Mouse (Mus musculus) stomach, embryonic 14.5 days (tissue): ENCODE measurements around the gene Zdhhc7. TPM values are rescaled to one million over a fixed set of nuclear protein-coding genes. Genes with fewer than 3 reads are reported as not detected.

Experiments used
- ATAC-seq: fragments of 200-750 bp; cut with Nextera tagmentation; 2 replicates; pipeline ENCODE4 v1.8.0; 2017; ENCODE audit warnings: low read depth, moderate TSS enrichment; ENCODE audit not compliant: insufficient number of reproducible peaks, insufficient read depth, low FRiP score
- H3K27ac ChIP-seq: fragments of 300-500 bp; sonication (generic); 2 replicates; pipeline ENCODE4 v1.5.1; 2014; ENCODE audit warnings: mild to moderate bottlenecking, low read length, moderate library complexity, mixed read lengths
- H3K27me3 ChIP-seq: fragments of 300-500 bp; sonication (generic); 2 replicates; pipeline ENCODE4 v1.6.1; 2014; ENCODE audit warnings: low read length, control low read depth, mixed read lengths; ENCODE audit not compliant: control insufficient read depth, insufficient read depth
- H3K36me3 ChIP-seq: fragments of 300-500 bp; sonication (generic); 2 replicates; pipeline ENCODE4 v1.6.1; 2014; ENCODE audit warnings: mild to moderate bottlenecking, control low read depth, low read length, moderate library complexity, mixed read lengths; ENCODE audit not compliant: control insufficient read depth, insufficient read depth
- H3K4me1 ChIP-seq: fragments of 300-500 bp; sonication (generic); 2 replicates; pipeline ENCODE4 v1.6.1; 2014; ENCODE audit warnings: low read length, control low read depth, mixed read lengths; ENCODE audit not compliant: control insufficient read depth, insufficient read depth
- H3K4me2 ChIP-seq: fragments of 300-500 bp; sonication (generic); replicated peaks from 2 replicates; pipeline ENCODE4 v1.6.1; 2014; ENCODE audit warnings: low read depth, low read length, control low read depth
- H3K4me3 ChIP-seq: fragments of 300-500 bp; sonication (generic); 2 replicates; pipeline ENCODE4 v1.5.1; 2014; ENCODE audit warnings: low read depth, low read length, control low read depth
- H3K9ac ChIP-seq: fragments of 300-500 bp; sonication (generic); replicated peaks from 2 replicates; pipeline ENCODE4 v1.6.1; 2014; ENCODE audit warnings: low read depth, mild to moderate bottlenecking, control low read depth, low read length, moderate library complexity, mixed read lengths
- H3K9me3 ChIP-seq: fragments of 300-500 bp; sonication (generic); 2 replicates; pipeline ENCODE4 v1.6.1; 2016; ENCODE audit warnings: low read depth, low read length, control low read depth; ENCODE audit not compliant: control insufficient read depth
- WGBS: fragments of 180-500 bp; shearing (Covaris S2); extraction: QIAGEN DNeasy Blood & Tissue Kit; methylation state at CpG from one replicate; pipeline ENCODE4 v1.1.7; 2014; 5-methylcytosine and 5-hydroxymethylcytosine counted together
- polyA plus RNA-seq: library from polyadenylated mRNA; unstranded; fragments of >200 nt; fragmentation: Nextera tagmentation; extraction: Ambion mirVana; gene quantifications from 2 replicates; pipeline ENCODE4 v1.2.1, GENCODE M21; 2014

The Zdhhc7 gene
- polyA plus RNA-seq, 1 experiment from 2014 or later = 28.9 TPM

DNA sequence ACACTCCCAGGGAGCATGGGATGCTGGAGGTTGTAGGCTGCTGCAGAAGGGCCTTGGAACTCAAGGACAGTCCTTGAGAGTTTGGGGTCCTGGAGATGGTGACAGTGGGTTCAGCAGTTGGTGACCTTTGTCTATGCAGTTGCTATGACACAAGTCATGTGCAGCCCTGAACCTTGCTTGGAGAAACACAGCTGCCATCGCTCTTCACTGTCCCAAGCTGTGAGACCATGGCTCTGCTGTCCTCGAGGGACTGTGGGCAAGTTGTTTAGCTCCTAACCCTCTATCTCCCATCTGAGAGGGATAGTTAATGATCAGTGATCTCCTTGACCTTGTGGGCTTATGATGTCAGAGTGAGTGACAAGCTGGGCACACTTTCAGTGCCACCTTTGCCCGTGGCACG is 64.7 kb downstream of the Zdhhc7 start:
- WGBS = 76% methylated on average over 4 of the region's 4 CpGs
- ATAC-seq = no peak

GRCm38 (mm10) chr8:120036111-120036510 is 65.2 kb downstream of the Zdhhc7 start:
- Histone ChIP-seq H3K9me3 (no peaks in the 10 kb centered on the region), H3K4me1 (0 out of 2 replicates have a peak, but pooled peaks cover 3% of the 10 kb centered on the region), H3K27ac (no peak overlapping the region), H3K27me3 (no peaks in the 10 kb centered on the region), H3K36me3 (peaks cover 3% of the 10 kb centered on the region), H3K9ac (no peak overlapping the region), H3K4me3 (no peak overlapping the region), H3K4me2 (no peak overlapping the region)
- WGBS = 23% methylated on average over 9 of the region's 9 CpGs
- no peak for ATAC-seq

More for the DNA sequence above, 64.7 kb downstream of the Zdhhc7 start:
- Histone ChIP-seq H3K27ac (no peak overlapping the region), H3K27me3 (no peaks in the 10 kb centered on the region), H3K36me3 (peaks cover 3% of the 10 kb centered on the region), H3K4me2 (no peak overlapping the region), H3K4me3 (no peak overlapping the region), H3K4me1 (0 out of 2 replicates have a peak, but pooled peaks cover 3% of the 10 kb centered on the region), H3K9me3 (no peaks in the 10 kb centered on the region), H3K9ac (no peak overlapping the region)

GRCm38 (mm10) chr8:120034471-120034870 is 66.8 kb downstream of the Zdhhc7 start:
- peaks cover 3% of the 10 kb centered on the region for H3K36me3 ChIP-seq
- H3K27ac ChIP-seq = no peak overlapping the region
- no peak overlapping the region for H3K4me2 ChIP-seq
- H3K9ac ChIP-seq = no peak overlapping the region
- no peak for ATAC-seq
- 60% methylated on average over 6 of the region's 6 CpGs for WGBS
- no peak overlapping the region for H3K4me3 ChIP-seq
- 0 out of 2 replicates have a peak, but pooled peaks cover 3% of the 10 kb centered on the region for H3K4me1 ChIP-seq
- H3K27me3 ChIP-seq = no peaks in the 10 kb centered on the region
- no peaks in the 10 kb centered on the region for H3K9me3 ChIP-seq

DNA sequence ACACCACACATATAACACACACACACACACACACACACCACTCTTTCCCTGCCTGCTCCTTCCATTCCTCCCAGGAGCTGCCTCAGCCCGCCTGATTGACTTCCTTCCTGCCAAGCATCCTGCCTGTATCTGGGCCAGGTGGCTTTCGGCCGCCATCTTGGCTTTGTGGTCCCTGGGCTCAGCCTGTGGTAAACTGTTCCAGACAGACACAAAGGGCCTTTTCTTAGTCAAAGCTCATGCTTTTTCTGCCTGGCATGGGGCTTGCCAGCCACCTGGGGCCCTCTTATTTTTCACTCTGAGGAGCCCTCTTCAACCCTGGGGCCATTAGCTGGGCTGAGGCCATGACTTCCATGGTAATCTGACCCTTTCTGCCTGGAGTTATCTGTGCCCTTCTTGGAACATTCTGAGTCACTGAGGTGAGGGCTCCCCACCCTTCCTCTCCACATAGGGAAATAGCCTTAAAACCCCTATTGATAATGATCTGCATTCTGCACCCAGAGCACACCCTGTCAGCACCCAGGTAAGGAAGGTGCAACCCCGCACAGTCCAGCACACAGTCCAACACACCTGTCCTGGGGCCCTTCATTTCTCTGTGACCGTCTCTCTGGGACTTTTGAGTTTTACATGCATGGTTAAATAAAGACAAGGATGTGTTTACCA is 68.6 kb downstream of the Zdhhc7 start:
- Histone ChIP-seq H3K27me3 (no peaks in the 10 kb centered on the region), H3K36me3 (no peaks in the 10 kb centered on the region; the same call in none of the 2 replicates), H3K9me3 (no peaks in the 10 kb centered on the region), H3K27ac (no peak overlapping the region), H3K4me2 (no peak overlapping the region), H3K4me3 (no peak overlapping the region), H3K4me1 (0 out of 2 replicates have a peak, but pooled peaks cover 3% of the 10 kb centered on the region), H3K9ac (no peak overlapping the region)
- 96% methylated on average over 5 of the region's 5 CpGs for WGBS
- ATAC-seq = no peak

Other genes starting within 250 kb of the Zdhhc7 start
- gene Klhl36, start 239.2 kb downstream of the Zdhhc7 start, polyA plus RNA-seq = 11.2 and 15.6 TPM in 2 replicates
- 110 and 114 TPM in 2 replicates for gene Usp10, start 191.1 kb downstream of the Zdhhc7 start, polyA plus RNA-seq
- gene Gm20388, start 190.6 kb downstream of the Zdhhc7 start, polyA plus RNA-seq = 6.2 and 11.4 TPM in 2 replicates
- gene Crispld2, start 109.0 kb downstream of the Zdhhc7 start, polyA plus RNA-seq = 28.0 and 29.1 TPM in 2 replicates
- gene 6430548M08Rik, start 12.7 kb upstream of the Zdhhc7 start, polyA plus RNA-seq = 5.6 and 6.6 TPM in 2 replicates
- gene Fam92b, start 76.0 kb upstream of the Zdhhc7 start, polyA plus RNA-seq = 1.2 and 2.0 TPM in 2 replicates
- 11.1 and 11.6 TPM in 2 replicates for gene Gse1, start 127.0 kb upstream of the Zdhhc7 start, polyA plus RNA-seq